Mouse (Mus musculus) spleen, adult 2 months (tissue): Measurements from ENCODE around the gene Atf7ip. TPM values are rescaled to one million over a fixed set of nuclear protein-coding genes. Genes with fewer than 3 reads are reported as not detected.

ENCODE experiments used
- DNase-seq, 2 experiments: peaks; one replicate each; pipeline versions ENCODE4 v3.0.0 to v3.0.0-alpha.2; 2012 to 2021; ENCODE audit warnings: low spot score in 2 of 2, low read depth in 1 of 2
- H3K27ac ChIP-seq: fragments of 200-500 bp; 2 replicates; pipeline ENCODE4 v1.5.1; 2012; ENCODE audit warnings: low read length, inconsistent platforms; ENCODE audit not compliant: insufficient read depth
- H3K27me3 ChIP-seq: fragments of 200-500 bp; 2 replicates; pipeline ENCODE4 v1.6.1; 2012; ENCODE audit warnings: mild to moderate bottlenecking, moderate library complexity, low read length, inconsistent platforms; ENCODE audit not compliant: control insufficient read depth, insufficient read depth
- H3K36me3 ChIP-seq: fragments of 200-500 bp; 2 replicates; pipeline ENCODE4 v1.6.1; 2012; ENCODE audit warnings: mild to moderate bottlenecking, low read length, inconsistent platforms; ENCODE audit not compliant: control insufficient read depth, insufficient read depth
- H3K4me1 ChIP-seq: fragments of 200-500 bp; 2 replicates; pipeline ENCODE4 v1.6.1; 2011; ENCODE audit warnings: inconsistent platforms; ENCODE audit not compliant: control insufficient read depth, insufficient read depth, insufficient read length
- H3K4me3 ChIP-seq: fragments of 200-500 bp; 2 replicates; pipeline ENCODE4 v1.5.1; 2011; ENCODE audit warnings: mild to moderate bottlenecking, inconsistent platforms; ENCODE audit not compliant: insufficient read depth, insufficient read length; ENCODE audit errors: extremely low read depth
- CTCF ChIP-seq: fragments of 200-500 bp; IDR thresholded peaks from 2 replicates; pipeline ENCODE4 v1.5.1; 2011; ENCODE audit warnings: mild to moderate bottlenecking, inconsistent platforms; ENCODE audit not compliant: insufficient read depth, insufficient read length, insufficient replicate concordance; ENCODE audit errors: extremely low read depth
- POLR2A ChIP-seq: fragments of 200-500 bp; IDR thresholded peaks from 2 replicates; pipeline ENCODE4 v1.6.1; 2011; ENCODE audit warnings: low read depth, low read length, inconsistent platforms
- WGBS: fragments of 180-500 bp; shearing (Covaris S2); methylation state at CpG from one replicate; pipeline ENCODE4 v1.1.7; 2018; 5-methylcytosine and 5-hydroxymethylcytosine counted together
- polyA plus RNA-seq: library from polyadenylated mRNA; depleted of rRNA; stranded (reverse); fragments of >200 nt; gene quantifications from 2 replicates; pipeline ENCODE4 v1.2.3, GENCODE M21; 2012

Atf7ip gene
- polyA plus RNA-seq, 1 experiment, result 32.5 TPM

- H3K36me3 ChIP-seq, result peaks cover 33% of the 10 kb centered on the region
- 94% methylated on average over 8 of the region's 8 CpGs for WGBS
- H3K4me1 ChIP-seq, result 0 out of 2 replicates have a peak, but pooled peaks cover 5% of the 10 kb centered on the region
- H3K27me3 ChIP-seq, result no peaks in the 10 kb centered on the region
- TF ChIP-seq POLR2A, result no peak
- TF ChIP-seq CTCF, result no peak
- H3K4me3 ChIP-seq, result no peak overlapping the region
- H3K27ac ChIP-seq, result no peak overlapping the region
- no peak for DNase-seq
Observed at GRCm38 (mm10) chr6:136558288-136559005, 52.5 kb downstream of the Atf7ip start.

- TF ChIP-seq POLR2A, result no peak
- TF ChIP-seq CTCF, result no peak
Observed at GRCm38 (mm10) chr6:136566002-136566401, 60.0 kb downstream of the Atf7ip start.

GRCm38 (mm10) chr6:136590739-136591138 is 84.8 kb downstream of the Atf7ip start:
- Histone ChIP-seq H3K27ac (no peak overlapping the region), H3K4me3 (no peak overlapping the region), H3K4me1 (no peaks in the 10 kb centered on the region), H3K36me3 (peaks cover 48% of the 10 kb centered on the region), H3K27me3 (no peaks in the 10 kb centered on the region)
- no peak for TF ChIP-seq CTCF
- no peak for TF ChIP-seq POLR2A
- DNase-seq, result no peak
- whole genome bisulfite sequencing, result 93% methylated on average over 4 of the region's 4 CpGs

More at GRCm38 (mm10) chr6:136566002-136566401, 60.0 kb downstream of the Atf7ip start:
- no peak for DNase-seq
- Histone ChIP-seq H3K27ac (no peak overlapping the region), H3K27me3 (no peaks in the 10 kb centered on the region), H3K36me3 (peaks cover 53% of the 10 kb centered on the region), H3K4me3 (no peak overlapping the region), H3K4me1 (no peaks in the 10 kb centered on the region)
- WGBS, result 96% methylated on average over 5 of the region's 5 CpGs

GRCm38 (mm10) chr6:136594541-136594940 is 88.6 kb downstream of the Atf7ip start:
- no peak overlapping the region for H3K4me3 ChIP-seq
- 94% methylated on average over 4 of the region's 4 CpGs for WGBS
- H3K4me1 ChIP-seq, result no peaks in the 10 kb centered on the region
- no peaks in the 10 kb centered on the region for H3K27me3 ChIP-seq
- TF ChIP-seq POLR2A (no peak), CTCF (no peak)
- DNase-seq, result no peak
- H3K27ac ChIP-seq, result no peak overlapping the region
- peaks cover 38% of the 10 kb centered on the region for H3K36me3 ChIP-seq

GRCm38 (mm10) chr6:136602601-136603000 is 96.6 kb downstream of the Atf7ip start:
- H3K27me3 ChIP-seq, result no peaks in the 10 kb centered on the region
- no peak for DNase-seq
- TF ChIP-seq POLR2A (no peak), CTCF (no peak)
- no peaks in the 10 kb centered on the region for H3K4me1 ChIP-seq
- H3K4me3 ChIP-seq, result no peak overlapping the region
- H3K27ac ChIP-seq, result no peak overlapping the region
- WGBS, result 87% methylated on average over 7 of the region's 7 CpGs
- peaks cover 59% of the 10 kb centered on the region for H3K36me3 ChIP-seq

GRCm38 (mm10) chr6:136611351-136612215 is 105.6 kb downstream of the Atf7ip start:
- WGBS, result 97% methylated on average over 17 of the region's 17 CpGs
- no peak overlapping the region for H3K27ac ChIP-seq
- no peak for TF ChIP-seq CTCF
- no peak for TF ChIP-seq POLR2A
- no peaks in the 10 kb centered on the region for H3K27me3 ChIP-seq
- H3K4me1 ChIP-seq, result no peaks in the 10 kb centered on the region
- peaks cover 33% of the 10 kb centered on the region for H3K36me3 ChIP-seq
- no peak overlapping the region for H3K4me3 ChIP-seq
- no peak for DNase-seq

GRCm38 (mm10) chr6:136612312-136612711 is 106.3 kb downstream of the Atf7ip start:
- TF ChIP-seq CTCF (no peak), POLR2A (no peak)
- H3K36me3 ChIP-seq, result peaks cover 29% of the 10 kb centered on the region
- 94% methylated on average over 3 of the region's 3 CpGs for WGBS

More at GRCm38 (mm10) chr6:136612312-136612711, 106.3 kb downstream of the Atf7ip start:
- H3K27me3 ChIP-seq, result no peaks in the 10 kb centered on the region
- DNase-seq, result no peak
- H3K27ac ChIP-seq, result no peak overlapping the region
- H3K4me1 ChIP-seq, result no peaks in the 10 kb centered on the region
- H3K4me3 ChIP-seq, result no peak overlapping the region
